Mouse (Mus musculus): Measurements from ENCODE around the gene Lrrfip2.

- TF ChIP-seq MYC (IDR thresholded peaks at IDR 0.05; ENCODE audit: low read depth, low read length): peak; percentile 67; the same call in 1 of the 2 replicates
- TF ChIP-seq USF2 (conservative IDR thresholded peaks at IDR 0.05; ENCODE audit: low read depth, low read length): no peak
- TF ChIP-seq RCOR1 (conservative IDR thresholded peaks at IDR 0.05; ENCODE audit: low read depth, low read length): no peak
These were observed 153.7 kb downstream of the Lrrfip2 start for GRCm38 (mm10) chr9:111271056-111271433.
